Mouse (Mus musculus) retina, postnatal 7 days (tissue): Measurements from ENCODE around the gene Acbd5.

Source experiments
- DNase-seq: peaks from one replicate; pipeline ENCODE4 v3.0.0-alpha.2; 2012; ENCODE audit warnings: low read depth, low spot score

The Acbd5 gene

GRCm38 (mm10) chr2:23068894-23069744 is 1.2 kb downstream of the Acbd5 start:
- DNase-seq = peak; percentile 74

- DNase-seq = no peak
Observed at GRCm38 (mm10) chr2:23070491-23070890, 2.5 kb downstream of the Acbd5 start.

DNA sequence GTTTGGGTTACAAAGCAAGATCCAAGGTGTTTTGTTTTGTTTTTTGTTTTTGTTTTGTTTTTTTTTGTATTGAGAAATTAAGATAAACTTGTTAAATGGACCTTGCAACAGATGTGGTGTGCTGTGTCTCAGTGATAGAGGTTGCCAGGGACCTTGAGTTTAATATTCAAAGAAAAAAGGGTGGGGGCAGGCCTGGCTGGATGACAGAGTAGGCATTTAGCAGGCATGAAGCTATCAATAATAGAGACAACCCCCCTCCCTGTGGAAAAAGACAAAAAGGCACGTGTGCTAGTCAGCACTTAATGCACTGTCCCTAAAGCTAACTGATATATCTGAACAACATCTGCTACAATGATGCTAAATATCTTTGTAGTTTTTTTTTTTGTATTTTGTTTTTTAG is 3.4 kb downstream of the Acbd5 start:
- no peak for DNase-seq

- DNase-seq = no peak
Observed at GRCm38 (mm10) chr2:23075846-23076245, 7.9 kb downstream of the Acbd5 start.

- no peak for DNase-seq
Observed at GRCm38 (mm10) chr2:23076783-23077182, 8.8 kb downstream of the Acbd5 start.

GRCm38 (mm10) chr2:23077693-23078092 is 9.7 kb downstream of the Acbd5 start:
- no peak for DNase-seq

DNA sequence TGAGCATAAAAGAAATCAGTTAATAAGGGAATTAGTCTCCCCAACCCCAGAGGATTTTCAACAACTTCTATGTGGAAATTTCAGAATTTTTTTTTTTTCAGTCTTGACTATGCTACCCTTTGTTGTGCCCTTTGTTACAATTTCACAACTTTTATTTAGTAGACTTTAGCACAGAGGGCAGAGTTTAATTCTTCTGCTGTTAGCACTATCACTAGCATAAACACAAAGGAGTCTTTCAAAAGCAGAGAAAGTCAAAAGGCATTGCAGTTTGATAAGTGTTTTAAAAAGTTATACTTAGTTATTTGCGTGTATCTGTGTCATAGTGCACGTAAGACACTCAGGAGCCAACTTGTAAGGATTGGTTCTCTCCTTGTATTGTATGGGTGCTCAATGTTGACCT is 10.6 kb downstream of the Acbd5 start:
- no peak for DNase-seq

GRCm38 (mm10) chr2:23084540-23084939 is 16.6 kb downstream of the Acbd5 start:
- DNase-seq = no peak

GRCm38 (mm10) chr2:23092216-23092615 is 24.2 kb downstream of the Acbd5 start:
- peak; percentile 17 for DNase-seq

DNA sequence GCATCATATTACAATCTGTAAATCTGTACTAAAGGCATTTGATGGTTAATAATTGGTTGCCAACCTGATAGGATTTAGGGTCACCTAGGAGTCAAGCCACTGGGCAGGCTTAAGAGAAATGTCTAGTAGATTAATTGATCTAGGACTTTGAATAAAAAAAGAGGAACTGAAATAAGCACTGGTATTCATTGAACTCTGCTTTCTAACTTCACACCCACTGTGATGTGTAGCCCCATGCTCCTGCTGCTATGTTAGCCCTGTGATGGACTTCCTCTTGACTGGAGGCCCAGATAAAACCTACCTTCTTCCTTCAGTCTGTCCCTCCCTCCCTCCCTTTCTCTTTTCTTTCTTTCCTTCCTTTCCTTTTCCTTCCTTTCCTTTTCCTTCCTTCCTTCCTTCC is 29.1 kb downstream of the Acbd5 start:
- no peak for DNase-seq

- no peak for DNase-seq
Observed at GRCm38 (mm10) chr2:23102266-23102665, 34.3 kb downstream of the Acbd5 start.

DNA sequence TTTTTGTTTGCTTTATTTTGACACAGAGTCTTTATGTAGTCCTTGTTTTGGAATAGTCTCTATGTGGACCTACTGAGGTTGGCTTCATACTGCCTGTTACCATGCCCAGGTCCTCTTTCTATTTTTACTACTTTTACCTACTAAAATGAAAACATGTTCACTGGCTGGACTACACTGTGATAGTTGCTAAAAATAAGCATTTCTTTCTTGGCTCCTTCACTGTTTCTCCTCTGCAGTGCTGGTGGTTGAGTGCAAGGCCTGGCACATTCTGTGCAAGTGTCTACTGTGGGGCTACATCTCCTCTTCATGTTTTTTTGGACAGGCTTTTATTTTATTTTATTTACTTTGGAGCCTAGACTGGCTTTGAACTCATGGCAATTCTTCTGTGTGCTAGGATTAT is 51.6 kb downstream of the Acbd5 start:
- DNase-seq = no peak

DNA sequence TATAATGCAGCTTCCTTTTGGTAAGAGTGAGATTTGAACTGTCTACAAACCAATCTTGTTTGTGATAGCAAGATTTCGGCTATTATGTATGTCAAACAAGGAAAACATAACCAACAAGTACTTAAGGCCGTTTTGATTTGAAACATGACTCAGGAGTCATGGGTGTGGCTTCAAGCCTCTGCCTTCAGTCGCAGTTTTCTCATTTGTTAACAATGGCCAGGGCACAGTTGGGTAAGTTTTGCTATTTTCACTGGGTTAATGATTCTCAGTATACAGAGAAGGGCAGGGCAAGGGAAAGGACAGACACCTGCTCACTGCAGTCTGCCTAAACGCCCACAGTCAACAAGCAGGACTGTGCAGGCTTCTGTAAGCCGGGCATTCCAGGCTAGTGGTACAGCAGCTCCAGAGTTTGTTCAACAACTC is 87.2 kb downstream of the Acbd5 start:
- DNase-seq = no peak

GRCm38 (mm10) chr2:23155777-23156607 is 88.0 kb downstream of the Acbd5 start, which contains the start of the genes Mastl and Yme1l1:
Mastl (minus strand) TSS chr2:23156024.
Yme1l1 (plus strand) TSS chr2:23156369.
- DNase-seq = peak; percentile 94

GRCm38 (mm10) chr2:23156608-23157081 is 88.7 kb downstream of the Acbd5 start:
- DNase-seq = no peak
